Mouse (Mus musculus) A20 (cell line): ENCODE data around the gene Cdk4.
A peak's percentile ranks its signal among the peaks of the same experiment; 100 is the strongest.

Experiments
- DNase-seq: peaks from one replicate; pipeline ENCODE4 v3.0.0-alpha.2; 2011; ENCODE audit warnings: low read depth, low spot score

The Cdk4 gene

GRCm38 (mm10) chr10:127075080-127075479 is 11.7 kb downstream of the Cdk4 start, which contains the start of gene Agap2:
Gene Agap2, plus strand, starts transcription at chr10:127075284.
- DNase-seq: peak; percentile 83

GRCm38 (mm10) chr10:127075651-127076050 is 12.3 kb downstream of the Cdk4 start:
- peak; percentile 16 for DNase-seq

- peak; percentile 39 for DNase-seq
Observed at GRCm38 (mm10) chr10:127076082-127076481, 12.7 kb downstream of the Cdk4 start.

GRCm38 (mm10) chr10:127077515-127077914 is 14.2 kb downstream of the Cdk4 start:
- DNase-seq: no peak

GRCm38 (mm10) chr10:127078001-127078676 is 14.8 kb downstream of the Cdk4 start:
- DNase-seq: no peak

- no peak for DNase-seq
Observed at GRCm38 (mm10) chr10:127078677-127079575, 15.6 kb downstream of the Cdk4 start.

GRCm38 (mm10) chr10:127079665-127080391 is 16.5 kb downstream of the Cdk4 start:
- no peak for DNase-seq

- DNase-seq: no peak
Observed at GRCm38 (mm10) chr10:127080901-127081780, 17.8 kb downstream of the Cdk4 start.

- DNase-seq: no peak
Observed at GRCm38 (mm10) chr10:127081996-127082620, 18.8 kb downstream of the Cdk4 start.

- DNase-seq: no peak
Observed at GRCm38 (mm10) chr10:127083292-127083914, 20.1 kb downstream of the Cdk4 start.

- DNase-seq: no peak
Observed at GRCm38 (mm10) chr10:127083915-127084306, 20.6 kb downstream of the Cdk4 start.

GRCm38 (mm10) chr10:127085052-127085451 is 21.7 kb downstream of the Cdk4 start:
- no peak for DNase-seq

GRCm38 (mm10) chr10:127085633-127086032 is 22.3 kb downstream of the Cdk4 start:
- no peak for DNase-seq

GRCm38 (mm10) chr10:127090560-127091411 is 27.5 kb downstream of the Cdk4 start:
- DNase-seq: no peak

- no peak for DNase-seq
Observed at GRCm38 (mm10) chr10:127091507-127092396, 28.4 kb downstream of the Cdk4 start.

GRCm38 (mm10) chr10:127092742-127093141 is 29.4 kb downstream of the Cdk4 start:
- no peak for DNase-seq

GRCm38 (mm10) chr10:127094382-127094802 is 31.1 kb downstream of the Cdk4 start:
- DNase-seq: no peak

GRCm38 (mm10) chr10:127098514-127098913 is 35.2 kb downstream of the Cdk4 start:
- no peak for DNase-seq
